8 mouse cellular contexts compared by ENCODE assay signal in genomic region chr9:95559936-95560735, GRCm38 (mm10). TPM values are rescaled to one million over a fixed set of nuclear protein-coding genes. Genes with fewer than 3 reads are reported as not detected.
A peak's percentile ranks its signal among the peaks of the same experiment; 100 is the strongest.
DNase-seq lines count a peak whose midpoint lies in the region; ATAC-seq and TF ChIP-seq lines count a peak whose summit lies in the region.

No protein-coding gene starts in this region.

- peak overlapping the region; percentile 84 for H3K9ac ChIP-seq in forebrain, embryonic 16.5 days (replicated peaks; ENCODE audit: low read depth, low read length)
- peak overlapping the region; percentile 77 for H3K9ac ChIP-seq in hindbrain, postnatal 0 days (replicated peaks; ENCODE audit: low read length)
- H3K9ac ChIP-seq in midbrain, embryonic 12.5 days (replicated peaks): peak overlapping the region; percentile 73

- peaks cover 25% of the 10 kb centered on the region for H3K27me3 ChIP-seq in forebrain, embryonic 16.5 days (replicated peaks; ENCODE audit: control insufficient read depth, insufficient read depth, low read length)
- no peaks in the 10 kb centered on the region for H3K27me3 ChIP-seq in hindbrain, postnatal 0 days (ENCODE audit: insufficient read depth, low read length)
- peaks cover 74% of the 10 kb centered on the region for H3K27me3 ChIP-seq in midbrain, embryonic 12.5 days
- no peaks in the 10 kb centered on the region for H3K27me3 ChIP-seq in testis, adult 2 months (ENCODE audit: control insufficient read depth, insufficient read depth, low read length)

- peak; percentile 70 for ATAC-seq in forebrain, embryonic 16.5 days
- ATAC-seq in hindbrain, postnatal 0 days: peak; percentile 81
- ATAC-seq in midbrain, embryonic 12.5 days (ENCODE audit: low FRiP score, low read depth): peak; percentile 69

- WGBS in forebrain, embryonic 16.5 days: 13% methylated on average over 77 of the region's 78 CpGs
- WGBS in hindbrain, postnatal 0 days: 13% methylated on average over 70 of the region's 78 CpGs
- WGBS in midbrain, embryonic 12.5 days: 16% methylated on average over 74 of the region's 78 CpGs

- H3K4me3 ChIP-seq in forebrain, embryonic 16.5 days (replicated peaks; ENCODE audit: low read length): peak overlapping the region; percentile 69
- peak overlapping the region; percentile 67 for H3K4me3 ChIP-seq in hindbrain, postnatal 0 days (ENCODE audit: low read length)
- peak overlapping the region; percentile 67 for H3K4me3 ChIP-seq in midbrain, embryonic 12.5 days
- peak overlapping the region; percentile 72 for H3K4me3 ChIP-seq in testis, adult 2 months (ENCODE audit: control insufficient read depth, low read depth, low read length)

- H3K4me2 ChIP-seq in forebrain, embryonic 16.5 days (ENCODE audit: low read length): peak overlapping the region; percentile 89
- peak overlapping the region; percentile 89 for H3K4me2 ChIP-seq in hindbrain, postnatal 0 days (ENCODE audit: low read depth, low read length)
- H3K4me2 ChIP-seq in midbrain, embryonic 12.5 days (replicated peaks): peak overlapping the region; percentile 93

- no peaks in the 10 kb centered on the region for H3K36me3 ChIP-seq in forebrain, embryonic 16.5 days (ENCODE audit: control insufficient read depth, insufficient read depth)
- no peaks in the 10 kb centered on the region for H3K36me3 ChIP-seq in hindbrain, postnatal 0 days (ENCODE audit: insufficient read depth, low read length)
- no peaks in the 10 kb centered on the region for H3K36me3 ChIP-seq in midbrain, embryonic 12.5 days
- H3K36me3 ChIP-seq in testis, adult 2 months (ENCODE audit: control insufficient read depth, insufficient read depth, low read length): no peaks in the 10 kb centered on the region

- H3K4me1 ChIP-seq in forebrain, embryonic 16.5 days (replicated peaks; ENCODE audit: control insufficient read depth, insufficient read depth, low read length): peaks cover 16% of the 10 kb centered on the region
- peaks cover 10% of the 10 kb centered on the region; the same call in 1 of the 2 replicates for H3K4me1 ChIP-seq in hindbrain, postnatal 0 days (ENCODE audit: insufficient read depth, low read length)
- peaks cover 13% of the 10 kb centered on the region for H3K4me1 ChIP-seq in midbrain, embryonic 12.5 days
- peaks cover 6% of the 10 kb centered on the region for H3K4me1 ChIP-seq in testis, adult 2 months (ENCODE audit: control insufficient read depth, insufficient read depth, low read length)

- TF ChIP-seq CTCF in hindbrain, postnatal 0 days (IDR thresholded peaks at IDR 0.05; ENCODE audit: low read depth): no peak
- no peak for TF ChIP-seq CTCF in testis, adult 2 months (IDR thresholded peaks at IDR 0.05; ENCODE audit: control insufficient read depth, insufficient read depth, insufficient replicate concordance, low read depth, low read length)

- peak; percentile 54 for DNase-seq in adrenal gland, postnatal 10 days
- no peak for DNase-seq in adrenal gland, postnatal 4 days (ENCODE audit: low spot score in 2 of 2)
- DNase-seq in cerebellum, adult 8-10 months: peak; percentile 70
- DNase-seq in hindbrain, postnatal 0 days (ENCODE audit: low spot score): peak; percentile 72
- DNase-seq in left cerebral cortex, adult 18-20 months (ENCODE audit: low spot score in 2 of 2): peak; percentile 42 to 65

- no peak; the same call in 1 of the 2 replicates for TF ChIP-seq POLR2A in testis, adult 2 months (IDR thresholded peaks at IDR 0.05; ENCODE audit: control insufficient read depth, low read depth, low read length)

- no peak overlapping the region for H3K27ac ChIP-seq in forebrain, embryonic 16.5 days (ENCODE audit: low read length)
- peak overlapping the region; percentile 79 for H3K27ac ChIP-seq in hindbrain, postnatal 0 days
- H3K27ac ChIP-seq in midbrain, embryonic 12.5 days (replicated peaks): peak overlapping the region; percentile 42; the same call in 1 of the 2 replicates
- peak overlapping the region; percentile 9; the same call in 1 of the 2 replicates for H3K27ac ChIP-seq in testis, adult 2 months (ENCODE audit: control insufficient read depth, insufficient read depth, low read depth, low read length)

- no peaks in the 10 kb centered on the region for H3K9me3 ChIP-seq in forebrain, embryonic 16.5 days (ENCODE audit: control insufficient read depth, low read length)
- H3K9me3 ChIP-seq in hindbrain, postnatal 0 days (ENCODE audit: low read length): no peaks in the 10 kb centered on the region
- no peaks in the 10 kb centered on the region for H3K9me3 ChIP-seq in midbrain, embryonic 12.5 days

RNA-seq across cellular contexts. Expression of gene Paqr9, which starts 0.7 kb away (rescaled TPM):
- total RNA-seq in adrenal gland, postnatal 10 days (2021): 10 to 100 TPM; 21.5 to 27.4 TPM
- 10 to 100 TPM in 1 of 2 experiments, 1 to 10 TPM in 1; 3.9 to 14.4 TPM for total RNA-seq in adrenal gland, postnatal 4 days (2021)
- 3.0 and 4.0 TPM in 2 replicates for polyA plus RNA-seq in forebrain, embryonic 16.5 days (2015; fragmentation: Nextera tagmentation; extraction: Ambion mirVana)
- 22.2 and 22.3 TPM in 2 replicates for total RNA-seq in hindbrain, postnatal 0 days (2014; rRNA removed)
- polyA plus RNA-seq in hindbrain, postnatal 0 days (2015; fragmentation: Nextera tagmentation; extraction: Ambion mirVana): 5.9 and 6.0 TPM in 2 replicates
- 10 to 100 TPM; 31.8 to 32.1 TPM for total RNA-seq in left cerebral cortex, adult 18-20 months (2021)
- polyA plus RNA-seq in midbrain, embryonic 12.5 days (2016; fragmentation: Nextera tagmentation; extraction: Ambion mirVana): 0.64 and 0.68 TPM in 2 replicates
- 58.7 and 63.4 TPM in 2 replicates for polyA plus RNA-seq in testis, adult 2 months (2012; rRNA removed)

RNA-seq across cellular contexts. Expression of gene U2surp, which starts 48.3 kb away (rescaled TPM):
- 10 to 100 TPM; 56.7 to 69.2 TPM for total RNA-seq in adrenal gland, postnatal 10 days (2021)
- 10 to 100 TPM; 74.0 to 80.8 TPM for total RNA-seq in adrenal gland, postnatal 4 days (2021)
- 132 and 152 TPM in 2 replicates for polyA plus RNA-seq in forebrain, embryonic 16.5 days (2015; fragmentation: Nextera tagmentation; extraction: Ambion mirVana)
- 30.2 and 35.2 TPM in 2 replicates for total RNA-seq in hindbrain, postnatal 0 days (2014; rRNA removed)
- 122 and 128 TPM in 2 replicates for polyA plus RNA-seq in hindbrain, postnatal 0 days (2015; fragmentation: Nextera tagmentation; extraction: Ambion mirVana)
- 10 to 100 TPM; 59.8 to 61.0 TPM for total RNA-seq in left cerebral cortex, adult 18-20 months (2021)
- polyA plus RNA-seq in midbrain, embryonic 12.5 days (2016; fragmentation: Nextera tagmentation; extraction: Ambion mirVana): 166 and 170 TPM in 2 replicates
- 3.3 and 4.0 TPM in 2 replicates for polyA plus RNA-seq in testis, adult 2 months (2012; rRNA removed)

Comparison
In these comparisons a context has a peak if more than half of its experiments do, and no peak if none do; other contexts are left out.
1. DNase-seq: peak in adrenal gland, postnatal 10 days (single experiment), cerebellum, adult 8-10 months (single experiment), hindbrain, postnatal 0 days (single experiment) and left cerebral cortex, adult 18-20 months (2 of 2); none in adrenal gland, postnatal 4 days (0 of 2).
2. Peak in every context shown above with its lines, with median percentiles within 50 percentile points of each other: ATAC-seq, H3K4me2 ChIP-seq, H3K4me3 ChIP-seq and H3K9ac ChIP-seq.